Mouse (Mus musculus): ENCODE results near the gene Exoc8. TPM values are rescaled to one million over a fixed set of nuclear protein-coding genes. Genes with fewer than 3 reads are reported as not detected.

Exoc8 gene
- total RNA-seq (2023), result 10 to 100 TPM; 16.3 to 17.5 TPM

GRCm38 (mm10) chr8:124897386-124898250 is at the start of gene Exoc8, which contains the start of gene Sprtn:
TSS of gene Exoc8 (minus strand) at chr8:124897705.
TSS of gene Sprtn (plus strand) at chr8:124897886.

DNA sequence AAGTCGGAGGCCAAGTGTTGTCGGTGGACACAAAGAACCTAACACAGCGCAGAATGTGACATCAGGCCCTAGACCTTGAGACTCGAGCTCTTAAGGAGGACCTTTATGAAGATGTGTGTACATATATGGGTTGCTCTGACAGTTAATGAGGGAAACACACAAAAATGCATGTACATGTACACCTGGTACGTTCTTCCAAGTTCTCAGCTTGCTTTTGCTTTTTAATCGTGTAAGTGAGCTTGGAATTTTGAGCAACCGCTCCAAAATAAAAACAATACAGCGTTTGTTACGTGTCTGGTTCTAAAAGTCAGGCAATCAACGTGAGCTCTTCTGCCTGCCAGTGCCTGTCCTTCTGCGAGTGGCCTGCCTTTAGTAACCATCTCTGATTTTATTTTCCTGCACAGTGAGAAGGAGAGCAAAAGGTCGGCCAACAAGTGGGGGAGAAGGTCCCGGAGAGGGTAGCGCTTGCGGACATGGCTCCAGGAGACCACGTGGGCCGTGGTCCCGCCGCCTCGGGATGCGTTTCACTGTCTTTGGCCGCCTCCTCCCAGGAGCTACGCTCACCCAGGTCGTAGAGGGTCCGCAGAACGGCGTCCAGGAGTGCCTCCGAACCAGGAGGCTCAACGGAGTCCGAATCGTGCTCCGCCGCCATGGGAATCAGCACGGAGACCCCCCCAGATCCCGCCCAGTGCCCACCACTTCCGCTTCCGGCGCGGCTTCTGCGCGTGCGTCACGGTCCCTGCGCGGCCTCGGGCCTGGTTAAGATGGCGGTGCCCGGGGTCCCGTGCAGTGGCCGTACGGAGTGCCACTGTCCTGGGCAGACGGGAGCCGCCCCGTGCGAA is 35.0 kb downstream of the Exoc8 start, which contains the start of the genes Gnpat and 2810004N23Rik:
TSS of gene Gnpat (plus strand) at position 713 of the 842 bp plus-strand sequence.
TSS of gene 2810004N23Rik (minus strand) at position 800 of the 842 bp plus-strand sequence.

Other genes with a start within 250 kb of the Exoc8 start
- gene 2310022B05Rik, start 234.3 kb downstream of the Exoc8 start, total RNA-seq (2023), result 1 to 10 TPM; 6.4 to 8.1 TPM
- gene Ttc13, start 175.7 kb downstream of the Exoc8 start, total RNA-seq (2023), result 10 to 100 TPM; 43.7 to 51.1 TPM
- gene Arv1, start 175.6 kb downstream of the Exoc8 start, total RNA-seq (2023), result 1 to 10 TPM; 2.7 to 4.0 TPM
- 1 to 10 TPM in 1 of 2 experiments, under 1 TPM in 1; 0.85 to 1.0 TPM for gene Fam89a, start 145.9 kb downstream of the Exoc8 start, total RNA-seq (2023)
- gene Trim67, start 104.6 kb downstream of the Exoc8 start, total RNA-seq (2023), result not detected
- gene Gnpat, start 34.7 kb downstream of the Exoc8 start, total RNA-seq (2023), result 10 to 100 TPM; 34.7 to 40.6 TPM
- gene 2810004N23Rik, start 34.6 kb downstream of the Exoc8 start, total RNA-seq (2023), result 1 to 10 TPM; 8.0 to 8.5 TPM
- gene Sprtn, start 181 bp upstream of the Exoc8 start, total RNA-seq (2023), result 10 to 100 TPM; 18.7 to 19.2 TPM
- gene Egln1, start 51.6 kb upstream of the Exoc8 start, total RNA-seq (2023), result 10 to 100 TPM; 20.1 to 21.6 TPM
- gene Tsnax, start 115.3 kb upstream of the Exoc8 start, total RNA-seq (2023), result 10 to 100 TPM; 19.6 to 19.9 TPM
- gene Disc1, start 156.5 kb upstream of the Exoc8 start, total RNA-seq (2023), result 1 to 10 TPM; 4.6 to 6.8 TPM

All from neutrophil, adult 83 days (primary cell).